Mouse (Mus musculus): ENCODE measurements around the gene Chodl. TPM values are rescaled to one million over a fixed set of nuclear protein-coding genes. Genes with fewer than 3 reads are reported as not detected.

Chodl gene
- total RNA-seq (2021), result 1 to 10 TPM in 1 of 2 experiments, under 1 TPM in 1; 0.80 to 1.4 TPM

GRCm38 (mm10) chr16:78930382-78931286 is at the start of gene Chodl:
Gene Chodl, plus strand, starts transcription at chr16:78930948.
- DNase-seq (ENCODE audit: low spot score in 2 of 2), result peak in 1 of 2 experiments; percentile 7
- intact Hi-C loops (cut with DNase I), result no loop called here

GRCm38 (mm10) chr16:78922644-78923043 is 8.1 kb upstream of the Chodl start:
- intact Hi-C loops (cut with DNase I), result no loop called here
- no peak for DNase-seq (ENCODE audit: low spot score in 2 of 2)

GRCm38 (mm10) chr16:78931287-78932025 is 708 bp downstream of the Chodl start:
- intact Hi-C loops (cut with DNase I), result no loop called here
- no peak for DNase-seq (ENCODE audit: low spot score in 2 of 2)

GRCm38 (mm10) chr16:78934298-78934697 is 3.5 kb downstream of the Chodl start:
- intact Hi-C loops (cut with DNase I), result no loop called here
- no peak for DNase-seq (ENCODE audit: low spot score in 2 of 2)

- intact Hi-C loops (cut with DNase I), result no loop called here
- no peak for DNase-seq (ENCODE audit: low spot score in 2 of 2)
Measured at GRCm38 (mm10) chr16:78937755-78938154, 7.0 kb downstream of the Chodl start.

- intact Hi-C loops (cut with DNase I), result loop anchor here (2.0 to 5.0 kb wide), 3 partner anchors 306 to 498 kb away; no protein-coding TSS in a partner anchor
- peak in 1 of 2 experiments; percentile 14 for DNase-seq (ENCODE audit: low spot score in 2 of 2)
Measured at GRCm38 (mm10) chr16:78950359-78950758, 19.6 kb downstream of the Chodl start.

GRCm38 (mm10) chr16:78957434-78957833 is 26.7 kb downstream of the Chodl start:
- DNase-seq (ENCODE audit: low spot score in 2 of 2), result no peak
- intact Hi-C loops (cut with DNase I), result no loop called here

- peak in 1 of 2 experiments; percentile 25 for DNase-seq (ENCODE audit: low spot score in 2 of 2)
- intact Hi-C loops (cut with DNase I), result loop anchor here (2.0 kb wide), 1 partner anchor 90 kb away; no protein-coding TSS in a partner anchor
Measured at GRCm38 (mm10) chr16:78969091-78969731, 38.5 kb downstream of the Chodl start.

- DNase-seq (ENCODE audit: low spot score in 2 of 2), result no peak
- intact Hi-C loops (cut with DNase I), result loop anchor here (10.0 kb wide), 1 partner anchor 191 kb away; no protein-coding TSS in a partner anchor
Measured at GRCm38 (mm10) chr16:78974099-78974498, 43.4 kb downstream of the Chodl start.

GRCm38 (mm10) chr16:78976384-78976783 is 45.6 kb downstream of the Chodl start:
- intact Hi-C loops (cut with DNase I), result loop anchor here (10.0 kb wide), 1 partner anchor 188 kb away; no protein-coding TSS in a partner anchor

More at GRCm38 (mm10) chr16:78976384-78976783, 45.6 kb downstream of the Chodl start:
- DNase-seq (ENCODE audit: low spot score in 2 of 2), result no peak

Other genes starting within 250 kb of the Chodl start
- under 1 TPM in 1 of 2 experiments, not detected in 1; 0.11 TPM for gene Tmprss15, start 160.1 kb downstream of the Chodl start, total RNA-seq (2021)

All from left cerebral cortex, postnatal 25 days (tissue).